Mouse (Mus musculus): ENCODE measurements around the gene Kcnk13. TPM values are rescaled to one million over a fixed set of nuclear protein-coding genes. Genes with fewer than 3 reads are reported as not detected.
A peak's percentile ranks its signal among the peaks of the same experiment; 100 is the strongest.

Gene Kcnk13
- polyA plus RNA-seq, 1 experiment from 2014 or later: 0.38 TPM

- DNase-seq (ENCODE audit: extremely low spot score, low spot score): no peak
- no peaks in the 10 kb centered on the region for H3K9me3 ChIP-seq
- H3K4me3 ChIP-seq: no peak overlapping the region
- H3K4me1 ChIP-seq: no peaks in the 10 kb centered on the region
- WGBS: 92% methylated on average over 7 of the region's 7 CpGs
- no peak overlapping the region for H3K27ac ChIP-seq
- H3K36me3 ChIP-seq (replicated peaks): peaks cover 81% of the 10 kb centered on the region
- H3K27me3 ChIP-seq (ENCODE audit: poor library complexity, severe bottlenecking): no peaks in the 10 kb centered on the region
Measured at GRCm38 (mm10) chr12:99940704-99941103, 23.6 kb upstream of the Kcnk13 start.

DNA sequence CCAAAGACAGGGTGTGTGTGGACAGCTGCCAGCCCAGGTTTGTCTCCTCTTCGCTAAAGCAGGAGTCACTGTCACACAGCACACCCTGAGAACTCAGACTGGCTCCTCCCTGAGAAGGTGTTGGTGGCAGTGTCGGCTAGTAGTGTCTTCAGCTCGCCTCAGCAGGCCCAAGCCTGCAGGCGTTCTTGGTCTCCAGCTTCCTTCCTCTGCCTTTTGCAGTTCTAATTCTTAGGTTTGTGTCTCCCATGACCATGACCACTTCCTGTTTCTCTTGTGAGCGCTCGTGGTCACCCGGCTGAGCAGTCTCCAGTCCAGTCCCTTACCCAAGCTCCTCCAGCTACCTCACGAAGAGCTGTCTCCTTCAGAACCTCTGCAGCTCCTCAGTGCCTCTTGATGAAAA lies 21.9 kb upstream of the Kcnk13 start:
- H3K4me3 ChIP-seq: no peak overlapping the region
- H3K27ac ChIP-seq: no peak overlapping the region
- H3K9me3 ChIP-seq: no peaks in the 10 kb centered on the region
- H3K36me3 ChIP-seq (replicated peaks): peaks cover 80% of the 10 kb centered on the region
- 88% methylated on average over 8 of the region's 8 CpGs for WGBS
- no peak for DNase-seq (ENCODE audit: extremely low spot score, low spot score)
- H3K27me3 ChIP-seq (ENCODE audit: poor library complexity, severe bottlenecking): no peaks in the 10 kb centered on the region
- no peaks in the 10 kb centered on the region for H3K4me1 ChIP-seq

DNA sequence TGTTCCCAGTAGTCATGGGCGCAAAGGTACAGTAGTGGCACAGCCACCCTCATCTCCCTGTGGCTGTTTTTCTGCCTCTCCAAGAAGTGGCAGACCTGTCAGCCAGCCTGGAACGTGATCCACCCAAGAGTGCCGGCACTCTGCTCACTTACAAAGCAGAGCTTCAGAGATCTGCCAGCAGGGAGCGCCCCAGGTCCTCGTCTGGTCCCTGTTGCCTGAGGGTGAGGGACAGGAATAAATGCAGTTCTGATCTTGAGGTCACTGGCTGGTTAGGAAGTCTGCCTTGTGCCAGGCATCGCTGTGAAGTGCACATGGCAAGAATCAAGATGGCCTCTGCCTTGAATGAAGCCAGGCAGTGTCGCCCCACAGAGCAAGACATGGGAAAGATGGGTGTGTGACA lies 11.4 kb upstream of the Kcnk13 start:
- Histone ChIP-seq H3K36me3 (replicated peaks) (peaks cover 39% of the 10 kb centered on the region), H3K4me1 (peaks cover 3% of the 10 kb centered on the region), H3K27ac (no peak overlapping the region), H3K4me3 (no peak overlapping the region), H3K9me3 (no peaks in the 10 kb centered on the region), H3K27me3 (ENCODE audit: poor library complexity, severe bottlenecking) (no peaks in the 10 kb centered on the region)
- WGBS: 52% methylated on average over 7 of the region's 7 CpGs
- peak; percentile 39 for DNase-seq (ENCODE audit: extremely low spot score, low spot score)

- WGBS: 77% methylated on average over 7 of the region's 7 CpGs
- Histone ChIP-seq H3K36me3 (replicated peaks) (peaks cover 25% of the 10 kb centered on the region), H3K27ac (no peak overlapping the region), H3K4me3 (no peak overlapping the region), H3K4me1 (peaks cover 28% of the 10 kb centered on the region), H3K27me3 (ENCODE audit: poor library complexity, severe bottlenecking) (peaks cover 12% of the 10 kb centered on the region), H3K9me3 (no peaks in the 10 kb centered on the region)
- DNase-seq (ENCODE audit: extremely low spot score, low spot score): no peak
Measured at GRCm38 (mm10) chr12:99956411-99956810, 7.9 kb upstream of the Kcnk13 start.

DNA sequence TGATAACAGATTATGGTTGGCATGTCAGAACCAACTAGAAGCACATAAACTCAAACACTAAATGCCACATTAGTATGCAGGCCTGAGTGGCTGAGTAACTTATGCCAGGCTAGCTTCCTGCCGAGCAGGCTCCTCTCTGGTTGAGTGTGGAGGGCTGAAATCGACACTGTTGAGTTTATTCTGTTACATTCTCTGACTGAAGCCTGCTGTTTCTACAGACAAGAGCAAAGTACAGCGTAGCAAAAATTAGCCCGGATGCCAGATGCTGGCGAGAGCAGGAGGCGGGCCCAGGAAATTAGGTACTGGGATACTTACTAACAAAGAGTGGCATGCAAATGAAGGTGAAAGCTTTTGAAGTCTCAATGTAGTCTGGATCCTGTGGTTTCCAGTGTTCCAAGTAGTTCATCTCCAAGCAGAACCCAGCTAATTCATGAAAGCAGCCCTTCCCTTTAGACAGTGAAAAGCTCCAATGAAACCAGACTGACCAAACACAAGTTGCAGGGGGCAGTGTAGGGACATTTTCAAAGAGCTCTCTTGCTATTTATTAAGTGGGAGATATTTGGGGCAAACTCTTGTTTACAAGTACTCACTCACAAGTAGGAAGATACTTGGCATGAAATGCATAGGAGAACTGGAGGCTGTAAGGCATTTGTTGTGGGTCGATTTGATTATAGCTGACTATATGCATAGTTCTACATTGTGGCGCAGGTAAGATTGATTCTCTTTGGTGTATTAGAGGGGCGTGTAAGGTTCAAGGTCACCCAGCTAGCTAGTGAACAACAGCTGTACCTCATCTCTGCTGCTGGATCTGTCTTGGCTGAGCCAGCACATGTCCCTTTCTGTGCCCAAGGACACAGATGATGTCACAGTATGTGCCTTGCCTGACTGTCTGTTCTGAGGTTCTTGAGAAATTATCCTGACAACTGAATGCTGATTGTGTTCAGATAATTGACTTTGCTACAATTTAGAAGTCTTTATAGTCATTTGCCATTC lies 5.9 kb upstream of the Kcnk13 start:
- 74% methylated on average over 9 of the region's 9 CpGs for WGBS
- no peaks in the 10 kb centered on the region for H3K9me3 ChIP-seq
- peaks cover 28% of the 10 kb centered on the region for H3K4me1 ChIP-seq
- no peak for DNase-seq (ENCODE audit: extremely low spot score, low spot score)
- H3K4me3 ChIP-seq: no peak overlapping the region
- no peak overlapping the region for H3K27ac ChIP-seq
- H3K27me3 ChIP-seq (ENCODE audit: poor library complexity, severe bottlenecking): peaks cover 25% of the 10 kb centered on the region
- H3K36me3 ChIP-seq (replicated peaks): peaks cover 16% of the 10 kb centered on the region

DNA sequence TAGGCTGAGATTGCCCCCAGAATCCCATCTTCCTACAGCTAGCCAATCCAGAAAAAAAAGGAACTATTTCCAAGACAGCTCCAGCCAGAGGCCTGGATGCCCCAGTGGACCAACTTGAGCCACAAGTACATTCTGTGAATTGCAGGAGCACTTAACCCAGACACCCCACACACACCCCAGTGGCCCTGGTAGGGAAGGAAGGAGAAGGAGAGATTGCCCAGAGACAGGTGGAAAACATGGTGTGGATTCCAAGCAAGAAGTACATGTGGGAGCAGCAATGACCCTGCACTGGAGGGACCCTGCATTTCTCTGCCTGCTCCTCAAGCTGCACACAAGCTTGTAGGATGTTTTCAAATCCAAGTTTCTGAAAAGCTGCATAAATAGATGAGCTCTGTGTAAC lies 5.0 kb upstream of the Kcnk13 start:
- DNase-seq (ENCODE audit: extremely low spot score, low spot score): no peak
- Histone ChIP-seq H3K27ac (no peak overlapping the region), H3K27me3 (ENCODE audit: poor library complexity, severe bottlenecking) (peaks cover 35% of the 10 kb centered on the region), H3K4me3 (no peak overlapping the region), H3K9me3 (no peaks in the 10 kb centered on the region), H3K36me3 (replicated peaks) (peaks cover 16% of the 10 kb centered on the region), H3K4me1 (peaks cover 31% of the 10 kb centered on the region)

DNA sequence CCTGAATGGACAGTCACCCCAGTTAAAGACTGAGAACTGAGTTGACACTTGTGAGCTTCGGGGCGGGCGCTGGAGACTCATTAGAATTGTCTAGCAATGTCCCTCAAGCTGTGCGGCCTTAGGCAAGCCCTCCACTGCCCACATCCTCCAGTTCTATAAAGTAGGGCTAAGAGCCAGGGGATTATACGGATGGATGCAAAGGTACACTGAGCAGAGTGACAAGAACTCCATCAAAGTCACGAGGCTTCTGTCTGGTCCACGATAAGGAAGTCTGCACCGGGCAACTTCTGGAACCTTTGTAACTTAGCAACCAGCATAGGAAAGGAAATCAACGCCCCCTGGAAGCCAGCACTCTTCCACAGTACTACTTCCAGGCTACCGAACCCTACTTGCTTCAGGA lies 4.4 kb upstream of the Kcnk13 start:
- DNase-seq (ENCODE audit: extremely low spot score, low spot score): no peak
- no peak overlapping the region for H3K27ac ChIP-seq
- H3K9me3 ChIP-seq: no peaks in the 10 kb centered on the region
- no peak overlapping the region for H3K4me3 ChIP-seq
- peaks cover 37% of the 10 kb centered on the region for H3K4me1 ChIP-seq
- WGBS: 33% methylated on average over 10 of the region's 10 CpGs
- H3K27me3 ChIP-seq (ENCODE audit: poor library complexity, severe bottlenecking): peaks cover 41% of the 10 kb centered on the region
- peaks cover 16% of the 10 kb centered on the region for H3K36me3 ChIP-seq (replicated peaks)

DNA sequence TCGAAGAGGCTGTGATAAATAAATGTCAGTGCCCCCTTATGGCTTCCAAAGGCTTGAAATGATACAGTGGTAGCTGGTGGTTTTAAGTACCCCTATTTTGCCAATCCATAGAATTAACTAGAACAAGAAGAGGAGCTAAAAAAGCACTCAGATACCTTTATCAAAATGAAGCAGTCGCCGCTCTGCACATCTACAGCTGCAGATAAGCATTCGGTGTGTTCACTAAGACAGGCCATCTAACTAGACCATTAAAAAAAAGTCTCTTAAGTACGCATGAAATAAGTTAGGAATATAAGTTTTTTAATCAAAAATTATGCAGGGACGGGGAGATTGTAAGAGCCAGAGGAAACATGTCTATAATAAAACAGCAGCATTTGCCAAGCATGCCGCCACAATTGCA lies 3.6 kb upstream of the Kcnk13 start:
- DNase-seq (ENCODE audit: extremely low spot score, low spot score): no peak
- Histone ChIP-seq H3K9me3 (no peaks in the 10 kb centered on the region), H3K27ac (no peak overlapping the region), H3K36me3 (replicated peaks) (peaks cover 10% of the 10 kb centered on the region), H3K4me3 (no peak overlapping the region), H3K27me3 (ENCODE audit: poor library complexity, severe bottlenecking) (peaks cover 48% of the 10 kb centered on the region), H3K4me1 (peaks cover 45% of the 10 kb centered on the region)
- 89% methylated on average over 7 of the region's 7 CpGs for WGBS

DNA sequence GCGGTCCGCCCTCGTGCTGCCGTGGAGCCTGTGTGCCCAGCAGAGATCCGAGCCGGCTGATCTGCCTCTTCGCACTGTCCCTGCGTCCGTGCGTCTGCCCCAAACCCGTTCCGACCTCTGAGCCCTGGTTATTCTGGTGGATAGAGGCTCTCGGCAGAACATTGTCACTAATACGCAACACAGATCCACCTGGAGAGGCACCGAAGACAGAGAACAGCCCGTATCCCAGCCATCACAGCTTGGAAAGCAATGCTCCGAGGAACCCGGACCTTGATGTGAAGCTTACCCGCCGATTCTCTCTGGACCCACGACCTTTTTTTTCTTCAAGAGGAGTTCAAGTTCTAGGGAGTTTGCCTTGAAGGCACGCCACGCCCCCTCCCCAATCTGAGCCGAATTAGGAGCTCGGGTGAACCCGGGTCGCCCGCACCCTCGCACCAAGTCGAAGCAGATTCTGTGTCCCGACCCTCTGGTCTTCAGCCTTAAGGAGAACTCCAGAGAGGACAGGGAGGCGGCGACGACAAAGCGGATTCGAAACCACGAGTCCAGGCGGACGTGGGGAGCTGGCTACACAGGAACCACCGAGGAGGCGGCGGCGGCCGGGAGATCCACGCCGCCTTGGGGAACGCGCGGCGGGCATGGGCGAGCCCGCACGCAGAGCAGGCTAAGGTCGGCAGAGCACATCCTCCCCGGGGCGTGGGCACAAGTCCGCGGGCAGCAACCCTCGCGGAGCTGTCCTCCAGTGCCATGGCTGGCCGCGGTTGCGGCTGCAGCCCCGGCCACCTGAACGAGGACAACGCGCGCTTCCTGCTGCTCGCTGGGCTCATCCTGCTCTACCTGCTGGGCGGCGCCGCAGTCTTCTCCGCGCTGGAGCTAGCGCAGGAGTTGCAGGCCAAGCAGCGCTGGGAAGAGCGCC lies 1.2 kb downstream of the Kcnk13 start:
- Histone ChIP-seq H3K36me3 (replicated peaks) (no peaks in the 10 kb centered on the region), H3K9me3 (no peaks in the 10 kb centered on the region), H3K4me3 (peak overlapping the region; percentile 60), H3K27ac (peak overlapping the region; percentile 65), H3K27me3 (ENCODE audit: poor library complexity, severe bottlenecking) (peaks cover 90% of the 10 kb centered on the region), H3K4me1 (peaks cover 37% of the 10 kb centered on the region)
- peak; percentile 51 for DNase-seq (ENCODE audit: extremely low spot score, low spot score)
- under 1% methylated on average over 77 of the region's 77 CpGs for WGBS

- WGBS: 4% methylated on average over 25 of the region's 25 CpGs
- no peaks in the 10 kb centered on the region for H3K9me3 ChIP-seq
- H3K4me1 ChIP-seq: peaks cover 37% of the 10 kb centered on the region
- no peak for DNase-seq (ENCODE audit: extremely low spot score, low spot score)
- H3K36me3 ChIP-seq (replicated peaks): no peaks in the 10 kb centered on the region
- H3K27ac ChIP-seq: peak overlapping the region; percentile 65
- H3K27me3 ChIP-seq (ENCODE audit: poor library complexity, severe bottlenecking): peaks cover 86% of the 10 kb centered on the region
- H3K4me3 ChIP-seq: peak overlapping the region; percentile 60
Measured at GRCm38 (mm10) chr12:99966116-99966770, 1.9 kb downstream of the Kcnk13 start.

DNA sequence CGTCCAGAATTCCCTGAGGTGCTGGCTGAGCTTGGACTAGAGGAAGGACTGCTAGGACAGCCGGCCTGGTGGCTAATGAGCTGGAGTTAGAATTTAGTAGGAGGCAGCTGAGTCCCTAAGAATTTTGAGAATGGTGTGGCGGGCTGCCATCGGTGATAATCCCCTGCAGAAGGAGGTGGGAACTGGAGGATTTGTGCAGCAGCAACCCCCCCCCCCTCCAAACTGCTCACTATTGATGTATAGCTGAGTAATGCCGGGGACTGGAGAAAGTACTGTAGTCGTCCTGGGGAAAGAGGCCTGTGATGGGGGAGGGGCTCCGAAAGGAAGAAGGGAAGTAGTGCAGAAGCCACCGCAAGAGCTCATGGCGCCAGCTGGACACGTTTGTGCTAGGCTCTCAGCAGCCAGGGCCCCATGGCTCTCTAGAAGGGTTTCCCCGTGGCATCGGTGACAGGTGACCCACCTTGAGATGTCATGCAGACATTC lies 2.6 kb downstream of the Kcnk13 start:
- Histone ChIP-seq H3K27ac (no peak overlapping the region), H3K27me3 (ENCODE audit: poor library complexity, severe bottlenecking) (peaks cover 86% of the 10 kb centered on the region), H3K36me3 (replicated peaks) (no peaks in the 10 kb centered on the region), H3K9me3 (no peaks in the 10 kb centered on the region), H3K4me1 (peaks cover 37% of the 10 kb centered on the region), H3K4me3 (peak overlapping the region; percentile 60; the same call in 1 of the 2 replicates)
- 7% methylated on average over 12 of the region's 12 CpGs for WGBS
- DNase-seq (ENCODE audit: extremely low spot score, low spot score): peak; percentile 32

- no peak overlapping the region for H3K27ac ChIP-seq
- WGBS: 87% methylated on average over 4 of the region's 4 CpGs
- DNase-seq (ENCODE audit: extremely low spot score, low spot score): no peak
- no peaks in the 10 kb centered on the region for H3K36me3 ChIP-seq (replicated peaks)
- H3K4me3 ChIP-seq: no peak overlapping the region
- peaks cover 27% of the 10 kb centered on the region for H3K4me1 ChIP-seq
- H3K27me3 ChIP-seq (ENCODE audit: poor library complexity, severe bottlenecking): peaks cover 60% of the 10 kb centered on the region
- no peaks in the 10 kb centered on the region for H3K9me3 ChIP-seq
Measured at GRCm38 (mm10) chr12:99969906-99970305, 5.6 kb downstream of the Kcnk13 start.

Data from forebrain, embryonic 10.5 days (tissue).